Mouse (Mus musculus) heart, embryonic 12.5 days (tissue): Measurements from ENCODE around the gene Cobl. TPM values are rescaled to one million over a fixed set of nuclear protein-coding genes. Genes with fewer than 3 reads are reported as not detected.

Source experiments
- ATAC-seq: fragments of 200-750 bp; cut with Nextera tagmentation; 2 replicates; pipeline ENCODE4 v1.8.0; 2017; ENCODE audit warnings: moderate TSS enrichment, moderate library complexity; ENCODE audit not compliant: insufficient number of reproducible peaks, low FRiP score
- H3K27ac ChIP-seq: fragments of 300-500 bp; sonication (generic); 2 replicates; pipeline ENCODE4 v1.5.1; 2016; ENCODE audit warnings: mild to moderate bottlenecking, moderate library complexity; ENCODE audit not compliant: poor library complexity, severe bottlenecking
- H3K27me3 ChIP-seq: fragments of 300-500 bp; sonication (generic); replicated peaks from 2 replicates; pipeline ENCODE4 v1.6.1; 2016; ENCODE audit warnings: mild to moderate bottlenecking, moderate library complexity
- H3K36me3 ChIP-seq: fragments of 300-500 bp; sonication (generic); 2 replicates; pipeline ENCODE4 v1.6.1; 2016; ENCODE audit warnings: mild to moderate bottlenecking, moderate library complexity
- H3K4me1 ChIP-seq: fragments of 300-500 bp; sonication (generic); replicated peaks from 2 replicates; pipeline ENCODE4 v1.6.1; 2016; ENCODE audit warnings: mild to moderate bottlenecking
- H3K4me2 ChIP-seq: fragments of 300-500 bp; sonication (generic); 2 replicates; pipeline ENCODE4 v1.6.1; 2016; ENCODE audit warnings: mild to moderate bottlenecking, moderate library complexity
- H3K4me3 ChIP-seq: fragments of 300-500 bp; sonication (generic); 2 replicates; pipeline ENCODE4 v1.5.1; 2016; ENCODE audit warnings: mild to moderate bottlenecking
- H3K9ac ChIP-seq: fragments of 300-500 bp; sonication (generic); 2 replicates; pipeline ENCODE4 v1.6.1; 2016; ENCODE audit warnings: mild to moderate bottlenecking, moderate library complexity
- H3K9me3 ChIP-seq: fragments of 300-500 bp; sonication (generic); replicated peaks from 2 replicates; pipeline ENCODE4 v1.6.1; 2016; ENCODE audit warnings: mild to moderate bottlenecking, moderate library complexity
- WGBS: fragments of 180-500 bp; shearing (Covaris S2); methylation state at CpG from one replicate; pipeline ENCODE4 v1.1.7; 2016; 5-methylcytosine and 5-hydroxymethylcytosine counted together
- polyA plus RNA-seq: library from polyadenylated mRNA; unstranded; fragments of >200 nt; fragmentation: Nextera tagmentation; extraction: Ambion mirVana; gene quantifications from 2 replicates; pipeline ENCODE4 v1.2.1, GENCODE M21; 2016

Gene Cobl
- polyA plus RNA-seq, 1 experiment from 2014 or later: 39.4 TPM

GRCm38 (mm10) chr11:12193369-12193768, 271.4 kb downstream of the Cobl start:
- H3K9me3 ChIP-seq: no peaks in the 10 kb centered on the region
- WGBS: 73% methylated on average over 4 of the region's 4 CpGs
- H3K4me3 ChIP-seq: no peak overlapping the region
- H3K27me3 ChIP-seq: no peaks in the 10 kb centered on the region; the same call in 1 of the 2 replicates
- H3K9ac ChIP-seq: no peak overlapping the region
- H3K36me3 ChIP-seq: no peaks in the 10 kb centered on the region
- no peaks in the 10 kb centered on the region for H3K4me1 ChIP-seq
- no peak overlapping the region for H3K27ac ChIP-seq
- no peak overlapping the region for H3K4me2 ChIP-seq
- no peak for ATAC-seq

- H3K4me3 ChIP-seq: no peak overlapping the region
- H3K4me2 ChIP-seq: no peak overlapping the region
- no peaks in the 10 kb centered on the region; the same call in 1 of the 2 replicates for H3K27me3 ChIP-seq
- H3K36me3 ChIP-seq: no peaks in the 10 kb centered on the region
- no peaks in the 10 kb centered on the region for H3K4me1 ChIP-seq
- ATAC-seq: no peak
- no peak overlapping the region for H3K27ac ChIP-seq
- H3K9ac ChIP-seq: no peak overlapping the region
- no peaks in the 10 kb centered on the region for H3K9me3 ChIP-seq
- WGBS: 74% methylated on average over 2 of the region's 2 CpGs
Measured at GRCm38 (mm10) chr11:12191386-12191785, 273.4 kb downstream of the Cobl start.

GRCm38 (mm10) chr11:12190417-12190816, 274.3 kb downstream of the Cobl start:
- no peak overlapping the region for H3K4me3 ChIP-seq
- WGBS: 51% methylated on average over 1 of the region's 1 CpGs
- no peak for ATAC-seq
- H3K9ac ChIP-seq: no peak overlapping the region
- no peaks in the 10 kb centered on the region; the same call in 1 of the 2 replicates for H3K27me3 ChIP-seq
- no peaks in the 10 kb centered on the region for H3K36me3 ChIP-seq
- no peak overlapping the region for H3K27ac ChIP-seq
- no peaks in the 10 kb centered on the region for H3K4me1 ChIP-seq
- H3K9me3 ChIP-seq: no peaks in the 10 kb centered on the region
- H3K4me2 ChIP-seq: no peak overlapping the region
